Comparison of ENCODE assay signal across 20 mouse cellular contexts in genomic region chr3:69519188-69519587, GRCm38 (mm10).
DNase-seq lines count a peak whose midpoint lies in the region; ATAC-seq lines count a peak whose summit lies in the region.
"Had no signal": no experiment of that assay in that cellular context is flagged by ENCODE, and none has a peak within 500 bp of the region (broad histone marks: within the 10 kb centered on the region; RNA-seq: fewer than 3 reads in every experiment).

No protein-coding gene starts in this region.

- 0 out of 2 replicates have a peak overlapping the region, but pooled peaks have one; percentile 56 for H3K27ac ChIP-seq in hindbrain, embryonic 15.5 days (replicated peaks)
- H3K27ac ChIP-seq in hindbrain, embryonic 10.5 days = no peak overlapping the region
- H3K27ac ChIP-seq in neural tube, embryonic 13.5 days (replicated peaks) = peak overlapping the region; percentile 84
- no peak overlapping the region for H3K27ac ChIP-seq in liver, embryonic 11.5 days (ENCODE audit: low read depth, low read length)
- H3K27ac ChIP-seq: embryonic facial prominence, embryonic 15.5 days; kidney, postnatal 0 days had no signal

- no peak overlapping the region for H3K4me3 ChIP-seq in hindbrain, embryonic 15.5 days
- H3K4me3 ChIP-seq in hindbrain, embryonic 10.5 days = no peak overlapping the region
- no peak overlapping the region for H3K4me3 ChIP-seq in neural tube, embryonic 13.5 days
- no peak overlapping the region for H3K4me3 ChIP-seq in liver, embryonic 11.5 days (ENCODE audit: low read depth, low read length)
- H3K4me3 ChIP-seq: embryonic facial prominence, embryonic 15.5 days; heart, embryonic 12.5 days had no signal

- no peaks in the 10 kb centered on the region for H3K36me3 ChIP-seq in hindbrain, embryonic 15.5 days
- peaks cover 4% of the 10 kb centered on the region; the same call in 1 of the 2 replicates for H3K36me3 ChIP-seq in hindbrain, embryonic 10.5 days
- H3K36me3 ChIP-seq in neural tube, embryonic 13.5 days = no peaks in the 10 kb centered on the region
- H3K36me3 ChIP-seq in liver, embryonic 11.5 days (ENCODE audit: control insufficient read depth, insufficient read depth, low read length) = no peaks in the 10 kb centered on the region
- H3K36me3 ChIP-seq: embryonic facial prominence, embryonic 15.5 days; heart, embryonic 12.5 days had no signal

- no peak overlapping the region for H3K9ac ChIP-seq in hindbrain, embryonic 15.5 days
- no peak overlapping the region for H3K9ac ChIP-seq in neural tube, embryonic 13.5 days
- no peak overlapping the region for H3K9ac ChIP-seq in liver, embryonic 11.5 days (ENCODE audit: low read depth, low read length)
- H3K9ac ChIP-seq: embryonic facial prominence, embryonic 15.5 days; heart, embryonic 12.5 days had no signal

- no peaks in the 10 kb centered on the region for H3K27me3 ChIP-seq in hindbrain, embryonic 15.5 days
- H3K27me3 ChIP-seq in hindbrain, embryonic 10.5 days (ENCODE audit: insufficient read depth, poor library complexity, severe bottlenecking) = no peaks in the 10 kb centered on the region
- H3K27me3 ChIP-seq in neural tube, embryonic 13.5 days = no peaks in the 10 kb centered on the region
- H3K27me3 ChIP-seq in liver, embryonic 11.5 days (replicated peaks; ENCODE audit: control insufficient read depth, insufficient read depth, low read length) = no peaks in the 10 kb centered on the region
- H3K27me3 ChIP-seq: embryonic facial prominence, embryonic 15.5 days; heart, embryonic 12.5 days had no signal

- H3K9me3 ChIP-seq in hindbrain, embryonic 15.5 days = no peaks in the 10 kb centered on the region
- peaks cover 5% of the 10 kb centered on the region; the same call in 1 of the 2 replicates for H3K9me3 ChIP-seq in hindbrain, embryonic 10.5 days
- H3K9me3 ChIP-seq in neural tube, embryonic 13.5 days = no peaks in the 10 kb centered on the region
- peaks cover 4% of the 10 kb centered on the region; the same call in 1 of the 2 replicates for H3K9me3 ChIP-seq in liver, embryonic 11.5 days (ENCODE audit: control insufficient read depth, low read length)
- H3K9me3 ChIP-seq: embryonic facial prominence, embryonic 15.5 days had no signal

- H3K4me2 ChIP-seq in hindbrain, embryonic 15.5 days = no peak overlapping the region
- H3K4me2 ChIP-seq in neural tube, embryonic 13.5 days = no peak overlapping the region
- H3K4me2 ChIP-seq in liver, embryonic 11.5 days = no peak overlapping the region
- H3K4me2 ChIP-seq: embryonic facial prominence, embryonic 15.5 days; heart, embryonic 12.5 days had no signal

- 65% methylated on average over 9 of the region's 9 CpGs for WGBS in hindbrain, embryonic 15.5 days
- 93% methylated on average over 9 of the region's 9 CpGs for WGBS in hindbrain, embryonic 10.5 days
- 52% methylated on average over 9 of the region's 9 CpGs for WGBS in neural tube, embryonic 13.5 days
- 83% methylated on average over 9 of the region's 9 CpGs for WGBS in liver, embryonic 11.5 days

- ATAC-seq in hindbrain, embryonic 15.5 days (ENCODE audit: low FRiP score, low read depth) = no peak
- peak; percentile 62 for ATAC-seq in granulocyte monocyte progenitor cell, adult 5-6 weeks (replicated peaks; ENCODE audit: poor library complexity, severe bottlenecking)
- ATAC-seq in neural tube, embryonic 13.5 days (ENCODE audit: low read depth) = peak; percentile 24; the same call in 1 of the 2 replicates
- no peak for ATAC-seq in liver, embryonic 11.5 days (replicated peaks; ENCODE audit: low FRiP score)

- peaks cover 14% of the 10 kb centered on the region; the same call in 1 of the 2 replicates for H3K4me1 ChIP-seq in hindbrain, embryonic 15.5 days (replicated peaks)
- peaks cover 13% of the 10 kb centered on the region for H3K4me1 ChIP-seq in hindbrain, embryonic 10.5 days (replicated peaks)
- peaks cover 30% of the 10 kb centered on the region for H3K4me1 ChIP-seq in neural tube, embryonic 13.5 days (replicated peaks)
- H3K4me1 ChIP-seq in liver, embryonic 11.5 days (replicated peaks; ENCODE audit: control insufficient read depth, insufficient read depth, low read length) = no peaks in the 10 kb centered on the region

- DNase-seq in hindbrain, embryonic 10.5 days (ENCODE audit: low spot score) = no peak
- peak; percentile 94 for DNase-seq in 416B (ENCODE audit: low read depth)
- DNase-seq in heart, adult 8-10 months (ENCODE audit: low spot score) = no peak
- DNase-seq in left cerebral cortex, adult 8-10 months (ENCODE audit: low spot score in 2 of 2) = no peak
- no peak for DNase-seq in liver, embryonic 11.5 days (ENCODE audit: low spot score)
- DNase-seq: cerebellum, adult 2 months; cerebellum, postnatal 36 days; gastrocnemius, postnatal 36 days; heart, postnatal 14 days; kidney, adult 11 months; layer of hippocampus, postnatal 36 days; lung, postnatal 36 days; right cerebral cortex, adult 18-20 months; thymus, postnatal 25 days had no signal

Comparison
In these comparisons a context has a peak if more than half of its experiments do, and no peak if none do; other contexts are left out.
1. H3K27ac ChIP-seq: peak in hindbrain, embryonic 15.5 days (single experiment) and neural tube, embryonic 13.5 days (single experiment); none in hindbrain, embryonic 10.5 days (single experiment) and liver, embryonic 11.5 days (single experiment).
2. ATAC-seq: peak in granulocyte monocyte progenitor cell, adult 5-6 weeks (single experiment) and neural tube, embryonic 13.5 days (single experiment); none in hindbrain, embryonic 15.5 days (single experiment) and liver, embryonic 11.5 days (single experiment).